Mouse (Mus musculus) cortical plate, adult 2 months (tissue): ENCODE results near the gene Ythdf1. TPM values are rescaled to one million over a fixed set of nuclear protein-coding genes. Genes with fewer than 3 reads are reported as not detected.
A peak's percentile ranks its signal among the peaks of the same experiment; 100 is the strongest.

Source experiments
- H3K27ac ChIP-seq: fragments of 200-500 bp; 2 replicates; pipeline ENCODE4 v1.5.1; 2012; ENCODE audit warnings: low read length, control low read depth, inconsistent platforms; ENCODE audit not compliant: insufficient read depth
- H3K4me1 ChIP-seq: fragments of 200-500 bp; 2 replicates; pipeline ENCODE4 v1.6.1; 2011; ENCODE audit warnings: low read length; ENCODE audit not compliant: control insufficient read depth, insufficient read depth
- H3K4me3 ChIP-seq: fragments of 200-500 bp; 2 replicates; pipeline ENCODE4 v1.5.1; 2011; ENCODE audit warnings: mild to moderate bottlenecking, low read length, control low read depth; ENCODE audit not compliant: insufficient read depth
- CTCF ChIP-seq: fragments of 200-500 bp; IDR thresholded peaks from 2 replicates; pipeline ENCODE4 v1.5.1; 2011; ENCODE audit warnings: mild to moderate bottlenecking, control low read depth, low read length; ENCODE audit not compliant: insufficient read depth; ENCODE audit errors: extremely low read depth
- POLR2A ChIP-seq: fragments of 200-500 bp; IDR thresholded peaks from 2 replicates; pipeline ENCODE4 v1.6.1; 2011; ENCODE audit warnings: mild to moderate bottlenecking, low read length, control low read depth; ENCODE audit not compliant: insufficient read depth; ENCODE audit errors: extremely low read depth
- polyA plus RNA-seq: library from polyadenylated mRNA; depleted of rRNA; stranded (reverse); fragments of >200 nt; gene quantifications from 2 replicates; pipeline ENCODE4 v1.2.3, GENCODE M21; 2012

The Ythdf1 gene
- polyA plus RNA-seq, 1 experiment = 49.1 TPM

- Histone ChIP-seq H3K27ac (no peak overlapping the region; the same call in 1 of the 2 replicates), H3K4me3 (peak overlapping the region; percentile 77), H3K4me1 (peaks cover 2% of the 10 kb centered on the region; the same call in 1 of the 2 replicates)
- no peak for TF ChIP-seq POLR2A
- no peak for TF ChIP-seq CTCF
Observed at GRCm38 (mm10) chr2:180953638-180954037, 32.9 kb upstream of the Ythdf1 start.

- peaks cover 2% of the 10 kb centered on the region; the same call in 1 of the 2 replicates for H3K4me1 ChIP-seq
- peak overlapping the region; percentile 77; the same call in 1 of the 2 replicates for H3K4me3 ChIP-seq
- TF ChIP-seq POLR2A (0 out of 2 replicates have a peak, but pooled peaks have one; percentile 25), CTCF (no peak)
- no peak overlapping the region for H3K27ac ChIP-seq
Observed at GRCm38 (mm10) chr2:180952731-180953171, 32.0 kb upstream of the Ythdf1 start.

GRCm38 (mm10) chr2:180949947-180950346, 29.2 kb upstream of the Ythdf1 start:
- H3K4me1 ChIP-seq = peaks cover 2% of the 10 kb centered on the region; the same call in 1 of the 2 replicates
- H3K27ac ChIP-seq = no peak overlapping the region
- H3K4me3 ChIP-seq = no peak overlapping the region
- TF ChIP-seq CTCF = no peak

GRCm38 (mm10) chr2:180941869-180942268, 21.1 kb upstream of the Ythdf1 start:
- H3K4me1 ChIP-seq = no peaks in the 10 kb centered on the region
- no peak overlapping the region for H3K27ac ChIP-seq
- TF ChIP-seq POLR2A = no peak
- no peak for TF ChIP-seq CTCF

GRCm38 (mm10) chr2:180940187-180940586, 19.4 kb upstream of the Ythdf1 start:
- Histone ChIP-seq H3K4me3 (no peak overlapping the region), H3K4me1 (no peaks in the 10 kb centered on the region), H3K27ac (no peak overlapping the region)
- TF ChIP-seq CTCF (no peak), POLR2A (no peak)

More at GRCm38 (mm10) chr2:180941869-180942268, 21.1 kb upstream of the Ythdf1 start:
- no peak overlapping the region for H3K4me3 ChIP-seq

- Histone ChIP-seq H3K27ac (no peak overlapping the region), H3K4me3 (no peak overlapping the region), H3K4me1 (no peaks in the 10 kb centered on the region)
- no peak for TF ChIP-seq CTCF
- TF ChIP-seq POLR2A = no peak
Observed at GRCm38 (mm10) chr2:180932418-180932817, 11.7 kb upstream of the Ythdf1 start.

GRCm38 (mm10) chr2:180928723-180929122, 8.0 kb upstream of the Ythdf1 start, which contains the start of gene Birc7:
Birc7 (plus strand) TSS chr2:180929023.
- no peak within 1 kb of the TSS for H3K4me3 ChIP-seq
- TF ChIP-seq CTCF (no peak), POLR2A (no peak)
- H3K27ac ChIP-seq = no peak within 1 kb of the TSS
- no peaks in the 10 kb centered on the region for H3K4me1 ChIP-seq

- TF ChIP-seq CTCF (peak; percentile 98), POLR2A (no peak)
- no peak overlapping the region for H3K27ac ChIP-seq
- no peaks in the 10 kb centered on the region for H3K4me1 ChIP-seq
- no peak overlapping the region for H3K4me3 ChIP-seq
Observed at GRCm38 (mm10) chr2:180925176-180925575, 4.4 kb upstream of the Ythdf1 start.

- no peak overlapping the region for H3K4me3 ChIP-seq
- TF ChIP-seq POLR2A = no peak
- no peak for TF ChIP-seq CTCF
- H3K4me1 ChIP-seq = 0 out of 2 replicates have a peak, but pooled peaks cover 3% of the 10 kb centered on the region
- no peak overlapping the region for H3K27ac ChIP-seq
Observed at GRCm38 (mm10) chr2:180922739-180923138, 2.0 kb upstream of the Ythdf1 start.
